Mouse (Mus musculus): ENCODE measurements at regions not wholly inside any gene's neighbourhood (a gene's known extent, or its start where the extent isn't known, plus 50 kb on each side); places are given as distances from the start of the nearest gene placed in this dataset.

GRCm38 (mm10) chr1:183954086-183954485, 59.0 kb upstream of the Dusp10 start:
- no peak for DNase-seq (ENCODE audit: low read depth in 1 of 2, low spot score in 2 of 2)

- DNase-seq (ENCODE audit: low read depth in 1 of 2, low spot score in 2 of 2) = no peak
Measured at GRCm38 (mm10) chr1:183956391-183956790, 56.7 kb upstream of the Dusp10 start.

GRCm38 (mm10) chr1:183961383-183961782, 51.7 kb upstream of the Dusp10 start:
- no peak for DNase-seq (ENCODE audit: low read depth in 1 of 2, low spot score in 2 of 2)

GRCm38 (mm10) chr1:183962486-183962885, 50.6 kb upstream of the Dusp10 start:
- no peak for DNase-seq (ENCODE audit: low read depth in 1 of 2, low spot score in 2 of 2)

GRCm38 (mm10) chr1:183963286-183963685, 49.8 kb upstream of the Dusp10 start:
- no peak for DNase-seq (ENCODE audit: low read depth in 1 of 2, low spot score in 2 of 2)

Measured in monocyte, adult 2 months (primary cell).